Mouse (Mus musculus) kidney, adult 18-20 months (tissue): ENCODE data around the gene Cers6.
A peak's percentile ranks its signal among the peaks of the same experiment; 100 is the strongest.

Source experiments
- DNase-seq: peaks from one replicate; pipeline ENCODE4 v3.0.0; 2021

The Cers6 gene

GRCm38 (mm10) chr2:69020636-69021310 lies 159.5 kb downstream of the Cers6 start:
- DNase-seq: no peak

- DNase-seq: no peak
Measured at GRCm38 (mm10) chr2:69021516-69021915, 160.3 kb downstream of the Cers6 start.

- no peak for DNase-seq
Measured at GRCm38 (mm10) chr2:69024856-69025255, 163.6 kb downstream of the Cers6 start.

GRCm38 (mm10) chr2:69032562-69032961 lies 171.3 kb downstream of the Cers6 start:
- DNase-seq: no peak

DNA sequence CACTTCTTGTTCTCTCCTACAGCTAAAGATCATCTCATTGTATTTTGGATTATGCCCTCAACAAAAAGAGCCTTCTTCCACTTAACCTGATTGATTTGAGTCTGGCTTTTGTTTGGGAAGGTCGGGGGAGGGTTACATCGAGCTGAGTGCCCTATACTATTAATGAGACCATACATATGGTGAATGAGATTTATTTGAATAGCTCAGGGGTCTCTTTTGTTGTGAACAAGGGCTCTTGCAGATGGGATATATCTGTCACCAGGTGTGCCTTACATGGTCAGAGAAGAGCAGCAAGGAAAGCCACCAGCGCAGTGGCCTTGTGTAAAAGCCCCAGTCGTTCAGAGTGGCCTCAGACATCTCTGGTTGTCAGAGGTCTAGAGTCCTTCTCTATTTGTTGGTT lies 174.2 kb downstream of the Cers6 start:
- DNase-seq: no peak

GRCm38 (mm10) chr2:69037362-69037761 lies 176.1 kb downstream of the Cers6 start:
- no peak for DNase-seq

- DNase-seq: no peak
Measured at GRCm38 (mm10) chr2:69042327-69043106, 181.3 kb downstream of the Cers6 start.

GRCm38 (mm10) chr2:69043431-69044118 lies 182.3 kb downstream of the Cers6 start:
- DNase-seq: peak; percentile 50

GRCm38 (mm10) chr2:69045926-69046325 lies 184.7 kb downstream of the Cers6 start:
- no peak for DNase-seq

GRCm38 (mm10) chr2:69047297-69047696 lies 186.1 kb downstream of the Cers6 start:
- DNase-seq: no peak

DNA sequence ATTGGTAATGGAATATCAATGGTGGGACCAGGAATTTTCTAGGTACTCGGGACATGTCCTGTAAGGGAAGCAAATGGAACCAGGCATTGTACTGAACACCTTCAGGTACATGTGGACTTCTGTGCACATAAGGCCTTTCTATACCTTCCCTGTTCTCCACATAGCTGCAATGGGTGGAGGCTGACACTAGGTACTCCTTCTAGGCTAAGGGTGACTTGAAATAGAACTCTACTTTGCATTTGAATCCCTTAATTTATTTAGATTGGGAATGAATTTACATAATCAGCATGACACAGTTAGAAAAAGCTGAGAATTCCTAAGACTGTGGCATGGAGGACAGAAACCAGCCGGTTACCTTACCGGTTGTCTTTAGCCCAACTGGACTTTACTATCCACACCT lies 186.6 kb downstream of the Cers6 start:
- no peak for DNase-seq

DNA sequence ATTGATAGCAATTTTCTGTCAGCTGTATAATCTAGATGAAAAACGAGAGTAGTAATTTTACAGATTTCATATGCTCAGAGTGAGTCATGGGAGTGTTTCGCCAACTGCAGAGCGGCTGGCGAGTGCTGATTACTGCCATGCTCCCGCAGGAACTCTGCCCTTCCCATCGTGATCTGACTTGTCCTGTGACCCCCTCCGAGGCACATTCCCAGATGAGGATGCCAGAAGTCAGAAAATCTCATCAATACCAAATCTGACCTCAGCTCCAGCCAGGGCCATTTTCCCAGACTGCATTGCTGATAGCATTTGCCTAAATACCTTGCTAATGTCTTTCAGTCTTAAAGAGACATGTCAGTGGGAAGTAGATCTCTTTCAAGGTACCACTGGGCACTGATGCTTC lies 187.9 kb downstream of the Cers6 start:
- no peak for DNase-seq

DNA sequence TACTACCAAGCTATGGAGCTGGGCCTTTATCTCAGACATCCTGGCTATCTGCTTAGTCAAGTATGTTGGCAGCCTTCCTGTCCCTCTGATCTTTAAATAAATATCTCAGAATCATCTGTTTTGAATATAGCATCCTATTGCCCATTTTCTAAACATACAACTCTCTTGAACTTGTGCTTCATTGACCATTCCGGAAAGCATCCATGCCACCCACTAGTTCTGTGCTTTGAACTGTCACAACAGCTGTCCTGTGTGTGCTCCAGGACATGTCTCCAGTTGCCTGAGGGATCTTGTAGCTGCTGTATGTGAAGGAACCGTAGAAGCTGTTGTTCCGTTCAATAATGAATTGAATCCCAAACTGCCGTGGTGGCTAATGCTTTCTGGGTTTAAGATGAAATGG lies 188.9 kb downstream of the Cers6 start:
- no peak for DNase-seq

DNA sequence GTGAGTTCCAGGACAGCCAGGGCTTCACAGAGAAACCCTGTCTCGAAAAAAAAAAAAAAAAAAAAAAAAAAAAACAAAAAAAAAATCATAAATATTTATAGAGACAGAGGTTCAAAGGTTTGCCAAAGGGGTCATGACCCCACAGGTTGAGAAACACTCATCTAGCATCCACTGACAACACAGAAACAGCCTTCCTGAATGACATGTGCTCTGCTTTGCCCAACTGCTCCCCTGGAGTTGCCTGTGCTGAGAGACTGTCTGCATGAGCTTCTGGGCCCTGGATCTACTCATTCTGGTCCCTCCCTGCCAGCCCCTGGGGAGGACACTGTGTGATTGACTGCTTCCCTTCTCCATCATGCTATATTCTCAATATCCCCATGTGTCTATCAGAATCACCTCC lies 190.4 kb downstream of the Cers6 start:
- DNase-seq: no peak

DNA sequence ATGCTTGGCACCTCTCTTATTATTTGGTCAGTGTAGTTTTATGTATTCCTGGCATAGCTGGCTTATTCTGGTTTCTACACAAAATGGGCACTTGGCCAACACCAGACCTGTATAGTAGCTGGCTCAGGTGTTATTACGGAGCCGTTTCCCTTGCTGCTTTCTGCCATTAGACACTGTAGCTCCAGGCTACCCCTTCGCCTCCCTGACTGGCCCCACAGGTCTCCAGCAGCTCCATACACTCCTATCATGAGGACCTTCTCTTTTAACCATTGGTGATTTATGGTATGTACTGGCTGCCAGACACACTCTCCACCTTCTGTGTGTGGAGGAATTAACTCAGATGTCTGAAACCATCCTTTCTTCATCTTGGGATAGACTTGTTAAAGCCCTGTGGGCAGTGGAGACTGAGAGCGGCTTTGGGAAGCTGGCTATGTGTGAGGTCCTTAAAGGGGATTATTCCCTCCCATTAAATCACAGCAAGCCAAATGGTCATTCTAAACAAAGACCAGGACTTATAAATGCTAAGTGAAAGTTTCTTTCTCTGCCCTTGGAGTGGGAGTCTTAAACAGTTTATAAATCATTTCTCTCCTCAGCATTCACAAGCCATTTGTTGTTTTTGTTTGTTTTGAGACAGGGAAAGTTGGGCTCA lies 192.1 kb downstream of the Cers6 start:
- no peak for DNase-seq

DNA sequence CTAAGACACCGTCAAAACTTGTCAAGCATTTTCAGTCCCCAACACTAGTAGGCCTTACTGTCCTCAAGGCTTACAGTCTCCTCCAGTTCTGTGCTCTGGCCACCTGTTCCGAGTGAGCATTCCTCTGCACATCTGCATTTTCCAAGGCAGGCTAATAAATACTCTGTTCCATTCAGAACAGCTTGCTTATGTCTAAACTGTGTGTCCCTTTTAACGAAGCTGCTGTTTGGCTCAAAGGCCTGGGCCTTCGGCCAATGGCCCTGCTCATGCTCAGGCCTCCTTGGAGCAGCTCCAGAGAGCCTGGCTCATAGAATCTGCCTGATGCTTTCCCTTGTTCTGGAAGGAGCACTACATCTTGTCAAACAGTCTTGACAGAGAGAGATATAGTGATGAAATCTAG lies 193.0 kb downstream of the Cers6 start:
- peak; percentile 81 for DNase-seq

DNA sequence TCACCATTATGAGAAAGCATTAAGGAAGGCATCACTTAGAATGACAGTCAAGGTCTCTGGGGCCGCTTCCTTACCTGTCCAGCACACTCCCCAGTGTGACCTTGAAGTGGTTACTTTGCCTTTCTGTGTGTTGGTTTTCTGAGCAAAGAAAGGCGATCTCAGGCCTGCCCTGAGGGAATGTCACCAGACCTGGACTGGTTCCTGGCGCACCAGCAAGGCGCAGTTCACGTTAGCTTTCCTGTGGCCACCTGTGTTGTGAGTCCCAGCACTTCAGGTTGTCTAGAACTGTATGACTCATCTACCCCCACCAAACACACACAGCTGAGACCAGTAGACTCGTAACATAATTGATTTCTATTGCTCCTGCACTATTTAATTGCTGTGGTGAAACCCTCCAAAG lies 193.9 kb downstream of the Cers6 start:
- DNase-seq: no peak

DNA sequence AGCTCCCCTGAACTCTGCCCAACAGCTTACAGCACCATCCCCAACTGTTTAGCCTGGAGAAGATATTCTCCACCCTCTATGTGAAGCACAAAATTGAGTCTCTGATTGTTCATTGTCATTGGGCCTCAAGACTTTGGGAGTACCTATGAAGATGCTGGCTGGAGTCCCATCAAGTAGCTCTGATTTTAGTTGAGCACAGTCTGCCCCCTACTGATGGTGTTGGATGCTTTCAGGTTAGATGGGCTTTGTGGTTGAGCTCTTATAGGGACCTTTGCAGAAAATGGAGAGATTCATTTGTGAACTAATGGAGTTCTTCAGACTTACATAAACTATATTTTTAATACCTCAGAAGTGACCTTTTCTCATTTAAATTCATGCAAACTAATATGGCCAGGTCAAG lies 200.1 kb downstream of the Cers6 start:
- DNase-seq: no peak

- no peak for DNase-seq
Measured at GRCm38 (mm10) chr2:69061910-69062689, 200.9 kb downstream of the Cers6 start.

GRCm38 (mm10) chr2:69064759-69065158 lies 203.5 kb downstream of the Cers6 start:
- no peak for DNase-seq

DNA sequence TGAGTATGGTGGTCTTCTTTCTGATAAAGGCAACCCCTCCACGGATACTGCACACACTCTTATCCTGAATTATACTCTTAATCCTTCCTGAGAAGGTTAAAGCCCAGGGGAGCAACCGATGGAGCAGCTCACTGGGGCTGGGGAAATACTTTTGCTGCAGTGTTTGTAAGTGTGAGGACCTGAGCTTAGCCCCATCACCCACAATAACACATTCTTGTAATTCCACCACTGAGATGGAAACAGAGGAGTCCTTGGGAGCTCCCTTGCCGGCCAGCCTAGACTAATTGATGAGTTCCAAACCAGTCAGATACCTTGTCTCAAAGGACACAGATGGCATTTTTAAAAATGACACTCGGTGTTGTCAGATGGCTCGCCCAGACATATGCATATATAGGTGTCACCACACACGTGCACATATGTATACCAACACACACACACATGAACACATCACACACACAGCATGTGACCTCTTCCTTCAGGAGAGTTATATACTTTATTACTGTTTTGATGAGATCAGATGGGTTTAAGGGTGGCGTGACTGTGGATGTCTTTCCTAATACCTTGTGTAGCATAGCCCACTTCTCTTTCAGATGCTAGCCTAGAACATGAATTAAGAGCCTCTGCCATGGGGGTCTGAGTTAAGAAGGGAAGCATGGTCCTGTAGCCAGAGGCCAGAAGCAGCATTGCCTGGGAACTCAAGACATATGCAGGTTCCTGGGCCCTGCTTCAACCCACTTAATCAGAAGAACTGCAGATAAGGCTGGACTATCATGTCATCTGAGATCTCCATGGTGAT lies 210.4 kb downstream of the Cers6 start:
- no peak for DNase-seq

DNA sequence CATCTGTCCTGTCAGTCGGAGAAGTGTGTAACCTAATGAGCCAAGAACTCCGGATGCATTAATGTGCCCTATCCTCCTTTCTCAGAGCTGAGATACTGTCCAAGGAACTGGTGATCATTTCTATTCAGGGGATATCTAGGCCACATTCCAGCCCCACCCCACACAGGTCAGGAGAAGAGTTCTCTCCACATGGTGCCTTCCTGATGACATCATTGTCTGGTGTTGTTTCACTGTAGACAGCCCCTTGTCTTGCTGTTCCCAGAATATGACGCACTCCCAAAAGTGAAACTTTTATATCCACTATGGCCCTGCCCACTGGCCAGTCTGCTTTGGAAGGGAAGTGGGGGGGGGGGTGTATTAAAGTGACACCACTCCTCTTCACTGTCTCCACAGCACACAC lies 215.9 kb downstream of the Cers6 start:
- DNase-seq: no peak
